Mouse (Mus musculus): ENCODE data around the gene Syne2.

Syne2 gene

GRCm38 (mm10) chr12:76070386-76070785, 252.5 kb downstream of the Syne2 start:
- DNase-seq, result no peak

GRCm38 (mm10) chr12:76071935-76072849, 254.3 kb downstream of the Syne2 start:
- no peak for DNase-seq

- DNase-seq, result no peak
These were observed 255.3 kb downstream of the Syne2 start for GRCm38 (mm10) chr12:76073066-76073826.

- no peak for DNase-seq
These were observed 256.0 kb downstream of the Syne2 start for GRCm38 (mm10) chr12:76073981-76074380.

- no peak for DNase-seq
These were observed 263.1 kb downstream of the Syne2 start for GRCm38 (mm10) chr12:76080876-76081556.

- DNase-seq, result peak; percentile 84
These were observed 263.8 kb downstream of the Syne2 start for GRCm38 (mm10) chr12:76081557-76082211.

- DNase-seq, result no peak
These were observed 267.1 kb downstream of the Syne2 start for GRCm38 (mm10) chr12:76085066-76085465.

- no peak for DNase-seq
These were observed 268.3 kb downstream of the Syne2 start for GRCm38 (mm10) chr12:76085956-76086905.

- DNase-seq, result no peak
These were observed 269.1 kb downstream of the Syne2 start for GRCm38 (mm10) chr12:76087025-76087424.

- no peak for DNase-seq
These were observed 275.0 kb downstream of the Syne2 start for GRCm38 (mm10) chr12:76092789-76093466.

GRCm38 (mm10) chr12:76093613-76094588, 276.0 kb downstream of the Syne2 start:
- DNase-seq, result no peak

- peak; percentile 29 for DNase-seq
These were observed 277.4 kb downstream of the Syne2 start for GRCm38 (mm10) chr12:76095117-76096035.

- DNase-seq, result peak; percentile 56
These were observed 284.7 kb downstream of the Syne2 start for GRCm38 (mm10) chr12:76102621-76103020.

GRCm38 (mm10) chr12:76104596-76105351, 286.8 kb downstream of the Syne2 start:
- no peak for DNase-seq

- DNase-seq, result no peak
These were observed 291.9 kb downstream of the Syne2 start for GRCm38 (mm10) chr12:76109646-76110405.

- DNase-seq, result no peak
These were observed 293.1 kb downstream of the Syne2 start for GRCm38 (mm10) chr12:76111046-76111445.

GRCm38 (mm10) chr12:76116577-76116976, 298.6 kb downstream of the Syne2 start:
- DNase-seq, result no peak

Data from right cerebral cortex, postnatal 25 days (tissue).